Mouse (Mus musculus) hematopoietic stem cell, adult 5-6 weeks (primary cell): ENCODE measurements around the gene Vmn2r24. TPM values are rescaled to one million over a fixed set of nuclear protein-coding genes. Genes with fewer than 3 reads are reported as not detected.
"Not testable (repeated sequence)": the region's sequence is repeated elsewhere in the genome, so short reads cannot be mapped to it uniquely, and the experiment has no call there.

Experiments
- ATAC-seq, 2 experiments: fragments of 125-278 bp in 1 of 2; replicated peaks in 1 of 2; 2 replicates each; pipeline ENCODE4 v1.8.0; 2016 to 2017; ENCODE audit warnings: inconsistent platforms in 2 of 2, mild to moderate bottlenecking in 2 of 2, moderate number of reproducible peaks in 2 of 2, low read depth in 1 of 2, moderate TSS enrichment in 1 of 2; ENCODE audit not compliant: low FRiP score in 2 of 2, poor library complexity in 2 of 2, severe bottlenecking in 2 of 2, insufficient read depth in 1 of 2, low TSS enrichment in 1 of 2
- total RNA-seq: library from RNA; stranded (forward); fragments of 172-1452, 232-1000 nt; gene quantifications from 2 replicates; pipeline ENCODE4 v1.2.3, GENCODE M21; 2017

Gene Vmn2r24
- not detected in 2 replicates for total RNA-seq

DNA sequence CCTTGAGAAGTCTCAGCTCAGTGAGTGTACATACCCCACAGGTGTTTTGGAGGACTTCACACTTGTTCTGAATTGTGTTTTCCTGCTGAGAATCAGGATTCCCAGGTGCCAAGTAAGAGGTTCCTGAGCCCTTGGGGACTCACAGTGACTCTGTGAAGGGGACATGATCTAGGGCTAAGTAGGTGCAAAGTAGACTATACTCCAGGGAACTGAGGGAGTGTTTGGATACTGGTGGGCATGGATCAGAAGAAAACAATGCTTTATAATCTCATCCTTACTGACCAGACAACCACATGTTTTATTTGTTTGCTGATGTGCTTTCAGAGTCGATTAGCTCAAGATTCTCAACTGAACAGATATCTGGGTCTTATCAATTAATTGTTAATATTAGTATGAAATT is at the start of gene Vmn2r24:
Gene Vmn2r24, plus strand, starts transcription at position 301 of the 400 bp plus-strand sequence.
- ATAC-seq = no peak

DNA sequence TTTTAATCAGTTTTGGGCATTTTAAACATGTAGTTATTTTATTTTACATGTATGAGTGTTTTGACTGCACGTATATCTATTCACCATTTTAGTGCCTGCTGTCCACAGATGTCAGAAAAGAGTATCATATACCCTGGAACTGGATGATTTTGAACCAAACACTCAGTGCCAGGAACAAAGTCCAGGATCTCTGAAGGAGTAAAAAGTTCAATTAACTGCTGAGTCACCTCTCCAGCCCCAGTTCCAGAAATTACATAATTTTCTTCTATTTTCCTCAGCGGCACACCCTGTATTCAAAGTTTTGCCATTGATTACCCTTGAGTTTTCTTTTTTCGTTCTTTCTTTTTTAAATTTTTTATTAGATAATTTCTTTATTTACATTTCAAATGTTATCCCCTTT is 8.6 kb upstream of the Vmn2r24 start:
- no peak for ATAC-seq

- no peak for ATAC-seq
These were observed 6.2 kb downstream of the Vmn2r24 start for GRCm38 (mm10) chr6:123784857-123785256.

GRCm38 (mm10) chr6:123793746-123794145 is 15.1 kb downstream of the Vmn2r24 start:
- no peak for ATAC-seq

DNA sequence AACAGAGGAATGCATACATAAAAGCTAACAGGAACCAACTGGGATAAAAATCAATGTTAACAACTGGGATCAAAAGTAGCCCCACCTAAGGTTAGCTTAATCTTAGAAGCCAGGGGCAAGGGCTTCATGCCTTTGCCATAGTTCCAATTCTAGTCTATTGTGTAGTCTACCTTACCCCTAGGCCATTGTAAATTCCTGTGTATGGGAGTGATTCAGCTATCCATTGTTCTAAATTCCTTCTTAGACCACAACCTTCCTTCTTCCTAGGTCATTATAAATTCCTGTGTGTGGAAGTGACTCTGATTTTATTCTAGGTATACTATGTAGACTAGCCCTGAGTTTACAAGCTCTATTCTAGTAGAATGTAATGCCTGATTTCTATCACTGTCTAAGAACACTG is 31.6 kb downstream of the Vmn2r24 start:
- ATAC-seq = not testable (repeated sequence)

DNA sequence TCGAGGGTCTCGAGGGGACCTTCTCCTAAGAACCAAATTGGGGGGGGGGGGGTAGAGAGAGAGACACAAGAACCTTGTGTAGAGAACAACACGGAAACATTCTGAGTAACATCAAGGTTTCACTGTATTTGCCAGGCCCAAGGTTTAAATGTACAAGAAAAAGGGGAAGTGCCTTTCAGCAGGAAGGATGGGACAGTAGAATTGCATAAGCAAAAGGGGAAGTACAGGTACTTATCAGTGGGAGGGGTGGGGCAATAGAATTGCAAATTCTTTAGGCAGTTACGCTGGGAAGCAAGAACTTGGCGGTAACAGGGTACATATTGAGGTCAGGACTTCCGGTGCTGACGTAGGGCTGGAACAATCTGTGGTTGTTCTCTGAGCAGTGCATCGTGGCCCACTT is 41.3 kb downstream of the Vmn2r24 start:
- no peak for ATAC-seq

DNA sequence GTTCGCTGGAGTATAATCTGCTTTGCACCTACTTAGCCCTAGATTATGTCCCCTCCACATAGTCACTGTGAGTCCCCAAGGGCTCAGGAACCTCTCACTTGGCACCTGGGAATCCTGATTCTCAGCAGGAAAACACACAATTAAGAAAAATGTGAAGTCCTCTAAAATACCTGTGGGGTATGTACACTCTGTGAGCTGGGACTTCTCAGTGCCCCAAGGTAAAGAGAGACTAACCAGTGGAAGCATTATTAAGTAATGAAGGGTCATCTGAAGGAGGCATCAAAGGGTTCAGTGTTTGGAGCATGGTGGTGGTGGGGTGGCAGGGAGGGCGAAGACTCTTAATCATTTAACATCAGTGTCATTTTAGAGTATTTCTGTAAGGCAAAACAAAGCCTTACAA is 74.7 kb downstream of the Vmn2r24 start, which contains the start of gene Vmn2r25:
Gene Vmn2r25, minus strand, starts transcription at position 101 of the 400 bp plus-strand sequence.
- not testable (repeated sequence) for ATAC-seq

Other genes starting within 250 kb of the Vmn2r24 start
- not detected in 2 replicates for gene Vmn2r21, start 245.5 kb upstream of the Vmn2r24 start, total RNA-seq
- not detected in 2 replicates for gene Vmn2r22, start 128.2 kb upstream of the Vmn2r24 start, total RNA-seq
- not detected in 2 replicates for gene Vmn2r23, start 76.2 kb upstream of the Vmn2r24 start, total RNA-seq
- not detected in 2 replicates for gene Vmn2r25, start 74.6 kb downstream of the Vmn2r24 start, total RNA-seq
- not detected in 2 replicates for gene Vmn2r26, start 245.7 kb downstream of the Vmn2r24 start, total RNA-seq